Mouse (Mus musculus): ENCODE measurements at regions not wholly inside any gene's neighbourhood (a gene's known extent, or its start where the extent isn't known, plus 50 kb on each side); places are given as distances from the start of the nearest gene placed in this dataset.
A peak's percentile ranks its signal among the peaks of the same experiment; 100 is the strongest.

GRCm38 (mm10) chr13:110798313-110798712, 403.5 kb downstream of the Plk2 start:
- DNase-seq: no peak

DNA sequence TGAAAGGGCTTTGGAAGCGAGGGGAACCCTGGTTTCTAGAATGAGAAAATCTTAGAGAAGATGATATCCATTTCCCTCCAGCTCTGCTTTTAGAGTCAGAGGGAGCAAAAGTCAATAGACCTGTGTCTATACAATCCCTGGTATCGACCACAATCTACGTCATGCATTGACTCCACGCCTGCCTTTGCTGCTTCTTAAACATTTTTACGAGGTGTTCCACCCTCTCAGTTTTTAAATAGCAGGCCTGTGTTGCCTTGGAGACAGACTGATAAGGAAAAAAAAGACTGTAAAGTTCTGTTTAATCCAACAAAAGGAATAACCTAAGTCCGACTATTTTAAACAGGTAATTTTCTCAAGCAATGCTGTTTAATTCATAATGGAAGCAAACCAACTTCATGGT, 408.0 kb downstream of the Plk2 start:
- DNase-seq: no peak

- DNase-seq: no peak
These were observed 417.6 kb downstream of the Plk2 start for GRCm38 (mm10) chr13:110812401-110812800.

DNA sequence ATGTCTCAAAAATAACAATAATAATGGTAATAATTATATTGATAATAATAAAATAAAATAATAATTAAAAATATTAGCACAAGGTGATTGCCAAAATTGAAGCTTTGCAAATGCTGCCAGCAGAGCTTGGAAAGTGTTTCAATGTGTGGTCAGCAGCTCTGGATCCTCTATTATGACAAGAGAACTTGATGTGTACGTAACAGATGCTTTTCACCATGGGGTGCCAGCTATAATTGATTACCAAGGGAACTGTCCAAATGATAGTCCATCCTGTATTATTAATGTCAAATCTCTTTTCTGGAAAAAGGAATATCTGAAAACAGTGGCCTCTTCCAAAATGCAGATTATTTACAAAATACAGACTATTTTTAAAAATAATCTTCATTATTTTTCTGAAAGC, 419.2 kb downstream of the Plk2 start:
- no peak for DNase-seq

GRCm38 (mm10) chr13:110819301-110819862, 424.5 kb downstream of the Plk2 start:
- DNase-seq: no peak

GRCm38 (mm10) chr13:110824878-110825277, 429.9 kb upstream of the Actbl2 start:
- DNase-seq: no peak

DNA sequence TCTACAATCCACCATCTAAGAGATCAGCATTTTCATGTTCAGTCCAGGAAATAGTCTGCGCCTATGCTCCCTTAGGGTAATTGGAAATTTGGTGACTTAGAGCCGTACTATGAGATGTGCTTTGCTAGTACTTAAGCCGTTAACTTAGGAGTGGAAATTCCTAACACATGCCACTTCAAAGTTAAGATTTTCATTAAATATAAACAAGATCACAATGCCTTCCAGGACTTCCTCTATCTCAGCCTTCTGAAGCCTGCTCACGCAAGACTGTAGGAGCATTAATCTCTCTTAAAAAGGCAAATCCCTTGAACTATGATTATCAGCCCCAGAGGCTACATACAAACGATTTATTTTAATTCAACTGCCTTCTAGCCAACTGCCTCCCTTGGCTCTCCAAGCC, 422.4 kb upstream of the Actbl2 start:
- DNase-seq: no peak

DNA sequence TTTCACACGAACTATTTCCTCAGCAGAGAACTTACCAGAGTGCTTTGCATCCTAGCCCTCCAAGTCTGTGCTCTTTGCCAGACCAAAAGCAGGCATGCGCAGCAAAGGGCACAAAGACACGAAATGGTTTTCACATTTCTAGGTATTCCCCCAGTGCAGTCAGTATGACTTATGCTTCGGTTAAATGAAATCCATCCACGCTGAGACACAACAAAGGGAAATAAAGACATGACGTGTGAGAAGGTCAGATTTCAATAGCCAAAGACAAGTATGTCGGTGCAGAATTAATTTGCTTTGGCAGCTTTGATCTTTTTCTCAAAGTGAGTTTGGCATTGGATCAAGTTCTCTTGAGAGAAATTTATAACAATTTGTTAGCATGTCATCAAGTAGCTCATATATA, 417.9 kb upstream of the Actbl2 start:
- no peak for DNase-seq

- no peak for DNase-seq
These were observed 412.9 kb upstream of the Actbl2 start for GRCm38 (mm10) chr13:110841949-110842348.

GRCm38 (mm10) chr13:110845695-110846094, 409.1 kb upstream of the Actbl2 start:
- DNase-seq: no peak

GRCm38 (mm10) chr13:110852996-110853727, 401.7 kb upstream of the Actbl2 start:
- no peak for DNase-seq

DNA sequence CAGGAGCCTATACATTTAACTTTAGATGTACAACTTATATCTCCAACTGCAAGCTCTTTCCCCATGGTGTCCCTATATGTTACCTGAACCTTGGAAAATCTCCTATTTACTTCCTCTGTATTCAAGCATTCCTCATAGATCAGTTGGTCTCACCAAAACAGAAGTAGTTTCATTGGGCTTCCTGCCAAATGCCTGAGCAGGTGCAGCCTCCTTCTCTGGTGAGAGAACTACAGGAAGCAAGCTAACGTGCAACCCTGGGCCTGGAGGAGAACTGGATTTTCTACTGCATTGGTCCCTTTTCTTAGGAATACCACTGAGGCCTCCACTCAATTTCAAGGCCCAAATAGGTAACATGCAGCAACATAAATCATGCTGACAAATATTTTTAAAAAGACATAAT, 400.6 kb upstream of the Actbl2 start:
- DNase-seq: no peak

GRCm38 (mm10) chr13:110865902-110866512, 388.8 kb upstream of the Actbl2 start:
- no peak for DNase-seq

DNA sequence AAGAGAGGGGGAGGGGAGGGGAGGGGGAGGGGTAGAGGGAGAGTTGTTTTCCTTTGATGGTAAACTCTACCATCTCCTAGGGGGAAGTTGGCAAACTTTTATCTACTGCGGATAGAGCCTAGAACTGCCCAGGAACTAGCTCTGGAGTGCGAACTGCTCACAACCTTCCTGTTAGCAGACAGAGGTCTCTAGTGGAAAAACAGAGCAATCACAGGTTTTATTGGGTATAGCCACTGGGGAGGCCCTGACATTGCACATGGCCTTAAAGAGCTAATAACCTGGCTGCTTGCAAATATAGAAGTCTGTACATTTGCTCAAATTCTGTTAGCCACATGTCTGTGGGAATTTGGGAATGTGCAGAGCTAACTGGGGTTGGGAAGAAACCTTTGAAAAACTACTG, 388.1 kb upstream of the Actbl2 start:
- no peak for DNase-seq

- DNase-seq: no peak
These were observed 383.6 kb upstream of the Actbl2 start for GRCm38 (mm10) chr13:110871125-110871775.

- DNase-seq: no peak
These were observed 383.1 kb upstream of the Actbl2 start for GRCm38 (mm10) chr13:110871776-110872135.

GRCm38 (mm10) chr13:110881573-110881972, 373.2 kb upstream of the Actbl2 start:
- DNase-seq: no peak

DNA sequence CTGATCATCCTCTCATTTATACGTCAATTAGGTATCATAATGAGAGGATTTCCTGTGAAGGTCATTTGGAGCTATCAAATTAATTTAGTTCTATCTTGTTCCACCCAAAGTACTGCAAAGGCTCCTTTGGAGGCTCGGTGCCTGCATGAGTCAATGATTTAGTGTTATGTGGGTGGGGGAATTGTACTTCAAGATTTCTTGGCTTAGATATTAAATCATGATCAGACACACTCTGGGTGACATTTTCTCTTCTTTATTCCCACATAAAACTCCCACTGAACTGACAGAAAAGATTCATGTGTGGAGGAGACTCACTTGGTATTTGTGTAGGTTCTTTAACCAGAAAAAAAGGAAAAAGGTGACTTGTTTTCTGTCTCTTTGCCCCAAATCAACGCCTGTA, 372.6 kb upstream of the Actbl2 start:
- DNase-seq: peak in 1 of 2 experiments; percentile 7

GRCm38 (mm10) chr13:110882661-110883172, 372.1 kb upstream of the Actbl2 start:
- DNase-seq: peak; percentile 34 to 42

DNA sequence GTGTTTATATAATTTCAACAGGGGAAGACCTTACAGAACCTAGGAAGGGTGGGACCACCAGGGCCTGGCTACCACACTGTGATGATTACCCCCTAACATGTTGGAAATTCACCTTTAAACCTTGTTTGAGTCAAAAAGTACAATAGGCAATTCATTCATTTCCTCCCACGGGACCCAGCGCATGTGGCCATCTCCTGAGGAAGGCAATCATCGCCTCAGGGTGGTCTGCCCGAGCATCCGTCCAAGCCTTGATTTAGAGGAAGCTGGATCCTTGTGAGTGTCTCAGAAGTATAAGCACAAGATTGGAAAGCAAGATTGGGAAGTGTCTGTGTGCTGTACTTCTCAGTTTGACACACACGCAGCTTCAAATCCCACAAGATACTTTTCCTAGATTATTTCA, 360.9 kb upstream of the Actbl2 start:
- no peak for DNase-seq

- DNase-seq: no peak
These were observed 359.5 kb upstream of the Actbl2 start for GRCm38 (mm10) chr13:110895349-110895748.

DNA sequence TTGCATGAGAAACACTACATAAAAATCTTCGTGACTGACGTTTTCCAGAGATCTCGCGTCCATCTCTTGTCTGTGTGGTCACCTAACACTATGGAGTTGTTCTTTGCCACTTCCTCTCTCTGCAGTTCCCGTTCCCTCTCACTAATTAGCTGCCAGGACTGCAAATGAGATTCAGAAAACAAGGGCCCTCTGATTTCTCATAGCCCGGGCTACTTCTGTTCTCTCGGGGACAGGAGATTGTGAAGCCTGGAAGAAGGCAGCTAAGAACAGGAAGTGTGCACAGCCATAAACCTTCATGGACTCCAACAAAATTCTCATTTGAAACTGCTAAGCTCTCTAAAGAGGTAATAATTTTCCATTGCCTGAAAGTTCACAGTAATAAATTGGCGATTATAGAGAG, 358.9 kb upstream of the Actbl2 start:
- DNase-seq: no peak

DNA sequence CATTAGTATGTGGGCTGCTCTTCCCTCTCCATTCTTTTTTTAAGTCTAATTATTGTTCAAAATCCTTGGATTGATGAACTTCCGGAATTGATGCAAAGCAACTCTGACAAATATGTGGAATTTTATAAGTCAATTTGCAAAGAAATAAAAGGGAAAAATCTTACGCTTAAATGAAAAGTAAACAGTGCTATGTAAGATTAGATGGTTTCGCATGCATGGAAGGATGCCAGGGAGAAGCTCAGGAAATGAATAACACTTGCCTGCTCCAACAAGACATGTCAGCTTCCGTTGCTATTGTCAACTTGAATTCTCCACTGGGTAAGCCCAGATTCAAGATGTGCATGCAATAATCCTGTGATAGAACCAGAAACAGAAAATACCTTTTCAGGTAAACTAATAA, 357.2 kb upstream of the Actbl2 start:
- DNase-seq: no peak
